Mouse (Mus musculus) heart, embryonic 15.5 days (tissue): ENCODE data around the gene Clec16a. TPM values are rescaled to one million over a fixed set of nuclear protein-coding genes. Genes with fewer than 3 reads are reported as not detected.

Experiments
- polyA plus RNA-seq: library from polyadenylated mRNA; unstranded; fragments of >200 nt; fragmentation: Nextera tagmentation; extraction: Ambion mirVana; gene quantifications from 2 replicates; pipeline ENCODE4 v1.2.1, GENCODE M21; 2015

The Clec16a gene
- polyA plus RNA-seq, 1 experiment from 2014 or later = 30.4 TPM

Other genes with a start within 250 kb of the Clec16a start
- 44.6 and 49.1 TPM in 2 replicates for gene Emp2, start 231.4 kb upstream of the Clec16a start, polyA plus RNA-seq
- gene Tekt5, start 149.8 kb upstream of the Clec16a start, polyA plus RNA-seq = 0.87 and 1.1 TPM in 2 replicates
- gene Nubp1, start 133.4 kb upstream of the Clec16a start, polyA plus RNA-seq = 28.7 and 39.4 TPM in 2 replicates
- gene Tvp23a, start 98.0 kb upstream of the Clec16a start, polyA plus RNA-seq = 3.4 and 5.4 TPM in 2 replicates
- 0.53 and 2.4 TPM in 2 replicates for gene Ciita, start 65.3 kb upstream of the Clec16a start, polyA plus RNA-seq
- 15.0 and 19.7 TPM in 2 replicates for gene Dexi, start 2.3 kb upstream of the Clec16a start, polyA plus RNA-seq
- gene Socs1, start 240.2 kb downstream of the Clec16a start, polyA plus RNA-seq = 5.1 and 8.3 TPM in 2 replicates
- not detected in 2 replicates for gene Tnp2, start 243.3 kb downstream of the Clec16a start, polyA plus RNA-seq
- not detected in 2 replicates for gene Prm3, start 245.6 kb downstream of the Clec16a start, polyA plus RNA-seq